Mouse (Mus musculus) c-Kit-positive CD71-negative TER-119-negative erythroid progenitor cells, embryonic 14.5 days (primary cell): ENCODE data around the gene Cdh20.

ENCODE experiments used
- DNase-seq: peaks from one replicate; pipeline ENCODE4 v3.0.0-alpha.2; 2013; ENCODE audit warnings: low read depth

Cdh20 gene

GRCm38 (mm10) chr1:104768371-104769249, at the start of gene Cdh20:
Gene Cdh20 (plus strand): TSS chr1:104768529.
- DNase-seq: no peak

- DNase-seq: no peak
Measured at GRCm38 (mm10) chr1:104746816-104747215, 21.5 kb upstream of the Cdh20 start.

- DNase-seq: no peak
Measured at GRCm38 (mm10) chr1:104747438-104747837, 20.9 kb upstream of the Cdh20 start.

GRCm38 (mm10) chr1:104754483-104754882, 13.8 kb upstream of the Cdh20 start:
- no peak for DNase-seq

GRCm38 (mm10) chr1:104755896-104756295, 12.4 kb upstream of the Cdh20 start:
- no peak for DNase-seq

GRCm38 (mm10) chr1:104769250-104769607, 900 bp downstream of the Cdh20 start:
- no peak for DNase-seq

- no peak for DNase-seq
Measured at GRCm38 (mm10) chr1:104771937-104772336, 3.6 kb downstream of the Cdh20 start.

- DNase-seq: no peak
Measured at GRCm38 (mm10) chr1:104773207-104773606, 4.9 kb downstream of the Cdh20 start.

- DNase-seq: no peak
Measured at GRCm38 (mm10) chr1:104793488-104793887, 25.2 kb downstream of the Cdh20 start.

- DNase-seq: no peak
Measured at GRCm38 (mm10) chr1:104796146-104796545, 27.8 kb downstream of the Cdh20 start.

- no peak for DNase-seq
Measured at GRCm38 (mm10) chr1:104797139-104797538, 28.8 kb downstream of the Cdh20 start.

GRCm38 (mm10) chr1:104804746-104805145, 36.4 kb downstream of the Cdh20 start:
- no peak for DNase-seq

GRCm38 (mm10) chr1:104807214-104807613, 38.9 kb downstream of the Cdh20 start:
- no peak for DNase-seq

GRCm38 (mm10) chr1:104817510-104817909, 49.2 kb downstream of the Cdh20 start:
- no peak for DNase-seq

GRCm38 (mm10) chr1:104828106-104828505, 59.8 kb downstream of the Cdh20 start:
- no peak for DNase-seq

- DNase-seq: no peak
Measured at GRCm38 (mm10) chr1:104838206-104838915, 70.0 kb downstream of the Cdh20 start.

GRCm38 (mm10) chr1:104839051-104839450, 70.7 kb downstream of the Cdh20 start:
- DNase-seq: no peak

GRCm38 (mm10) chr1:104848256-104848919, 80.1 kb downstream of the Cdh20 start:
- no peak for DNase-seq

- DNase-seq: no peak
Measured at GRCm38 (mm10) chr1:104848920-104849272, 80.6 kb downstream of the Cdh20 start.

GRCm38 (mm10) chr1:104877384-104877783, 109.1 kb downstream of the Cdh20 start:
- no peak for DNase-seq

GRCm38 (mm10) chr1:104901815-104902214, 133.5 kb downstream of the Cdh20 start:
- no peak for DNase-seq

GRCm38 (mm10) chr1:104903409-104903808, 135.1 kb downstream of the Cdh20 start:
- DNase-seq: no peak

GRCm38 (mm10) chr1:104912407-104912806, 144.1 kb downstream of the Cdh20 start:
- no peak for DNase-seq
